Mouse (Mus musculus) heart, embryonic 12.5 days (tissue): ENCODE data around the gene Zc3h14. TPM values are rescaled to one million over a fixed set of nuclear protein-coding genes. Genes with fewer than 3 reads are reported as not detected.

Experiments
- polyA plus RNA-seq: library from polyadenylated mRNA; unstranded; fragments of >200 nt; fragmentation: Nextera tagmentation; extraction: Ambion mirVana; gene quantifications from 2 replicates; pipeline ENCODE4 v1.2.1, GENCODE M21; 2016

Gene Zc3h14
- polyA plus RNA-seq, 1 experiment from 2014 or later, result 112 TPM

Other genes with a start within 250 kb of the Zc3h14 start
- 0.37 and 0.46 TPM in 2 replicates for gene Kcnk10, start 168.7 kb upstream of the Zc3h14 start, polyA plus RNA-seq
- gene Spata7, start 118.8 kb upstream of the Zc3h14 start, polyA plus RNA-seq, result 10.9 and 11.2 TPM in 2 replicates
- gene Ptpn21, start 9.6 kb upstream of the Zc3h14 start, polyA plus RNA-seq, result 11.7 and 13.3 TPM in 2 replicates
- 5.4 and 5.5 TPM in 2 replicates for gene Eml5, start 154.5 kb downstream of the Zc3h14 start, polyA plus RNA-seq
- gene Ttc8, start 173.6 kb downstream of the Zc3h14 start, polyA plus RNA-seq, result 16.2 and 16.5 TPM in 2 replicates